Mouse (Mus musculus) intestine, embryonic 15.5 days (tissue): ENCODE data around the gene Grik3. TPM values are rescaled to one million over a fixed set of nuclear protein-coding genes. Genes with fewer than 3 reads are reported as not detected.

Experiments
- ATAC-seq: fragments of 200-750 bp; cut with Nextera tagmentation; 2 replicates; pipeline ENCODE4 v1.8.0; 2017; ENCODE audit warnings: moderate TSS enrichment, moderate library complexity
- H3K27ac ChIP-seq: fragments of 300-500 bp; sonication (generic); 2 replicates; pipeline ENCODE4 v1.5.1; 2015; ENCODE audit warnings: mild to moderate bottlenecking, inconsistent platforms
- H3K27me3 ChIP-seq: fragments of 300-500 bp; sonication (generic); replicated peaks from 2 replicates; pipeline ENCODE4 v1.6.1; 2015; ENCODE audit warnings: inconsistent platforms
- H3K36me3 ChIP-seq: fragments of 300-500 bp; sonication (generic); 2 replicates; pipeline ENCODE4 v1.6.1; 2015; ENCODE audit warnings: inconsistent platforms
- H3K4me1 ChIP-seq: fragments of 300-500 bp; sonication (generic); replicated peaks from 2 replicates; pipeline ENCODE4 v1.6.1; 2015; ENCODE audit warnings: inconsistent platforms
- H3K4me2 ChIP-seq: fragments of 300-500 bp; sonication (generic); replicated peaks from 2 replicates; pipeline ENCODE4 v1.6.1; 2015; ENCODE audit warnings: mild to moderate bottlenecking, inconsistent platforms
- H3K4me3 ChIP-seq: fragments of 300-500 bp; sonication (generic); replicated peaks from 2 replicates; pipeline ENCODE4 v1.5.1; 2015; ENCODE audit warnings: inconsistent platforms
- H3K9ac ChIP-seq: fragments of 300-500 bp; sonication (generic); 2 replicates; pipeline ENCODE4 v1.6.1; 2015; ENCODE audit warnings: inconsistent platforms
- H3K9me3 ChIP-seq: fragments of 300-500 bp; sonication (generic); 2 replicates; pipeline ENCODE4 v1.6.1; 2016; ENCODE audit warnings: inconsistent platforms
- WGBS: fragments of 180-500 bp; shearing (Covaris S2); methylation state at CpG from one replicate; pipeline ENCODE4 v1.1.7; 2015; 5-methylcytosine and 5-hydroxymethylcytosine counted together
- polyA plus RNA-seq: library from polyadenylated mRNA; unstranded; fragments of >200 nt; fragmentation: Nextera tagmentation; extraction: Ambion mirVana; gene quantifications from 2 replicates; pipeline ENCODE4 v1.2.1, GENCODE M21; 2015

Grik3 gene
- polyA plus RNA-seq, 1 experiment from 2014 or later = 0.43 TPM

- Histone ChIP-seq H3K36me3 (no peaks in the 10 kb centered on the region), H3K27ac (no peak overlapping the region)
These were observed 93.4 kb downstream of the Grik3 start for GRCm38 (mm10) chr4:125583935-125584334.

DNA sequence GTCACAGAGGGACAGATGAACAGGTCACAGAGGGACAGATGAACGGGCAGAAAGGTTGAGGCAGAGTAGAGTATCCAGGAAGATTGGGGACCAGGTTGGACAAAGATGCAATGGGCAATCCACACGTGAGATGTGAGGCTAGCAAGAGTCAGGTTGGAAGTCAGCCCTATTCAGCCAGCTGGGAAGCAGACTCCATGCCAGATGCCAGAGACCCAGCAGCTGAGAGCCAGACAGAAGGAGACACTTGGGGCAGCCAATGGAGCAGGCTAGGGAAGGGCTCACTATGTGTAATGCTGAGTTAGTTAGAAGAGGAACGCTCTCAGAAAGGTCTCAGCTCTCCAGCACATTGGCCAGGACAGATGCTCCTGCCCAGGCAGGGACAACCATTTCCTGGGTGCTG lies 94.2 kb downstream of the Grik3 start:
- 0 out of 2 replicates have a peak, but pooled peaks cover 5% of the 10 kb centered on the region for H3K4me1 ChIP-seq
- H3K27ac ChIP-seq = no peak overlapping the region
- 78% methylated on average over 3 of the region's 3 CpGs for WGBS
- H3K27me3 ChIP-seq = peaks cover 5% of the 10 kb centered on the region; the same call in 1 of the 2 replicates
- no peaks in the 10 kb centered on the region for H3K36me3 ChIP-seq
- ATAC-seq = no peak
- no peak overlapping the region for H3K4me2 ChIP-seq
- no peak overlapping the region for H3K9ac ChIP-seq
- H3K4me3 ChIP-seq = no peak overlapping the region
- no peaks in the 10 kb centered on the region for H3K9me3 ChIP-seq

More at GRCm38 (mm10) chr4:125583935-125584334, 93.4 kb downstream of the Grik3 start:
- 71% methylated on average over 4 of the region's 4 CpGs for WGBS
- 0 out of 2 replicates have a peak, but pooled peaks cover 5% of the 10 kb centered on the region for H3K4me1 ChIP-seq
- no peak overlapping the region for H3K4me2 ChIP-seq
- H3K9me3 ChIP-seq = no peaks in the 10 kb centered on the region
- no peak for ATAC-seq
- H3K9ac ChIP-seq = no peak overlapping the region
- H3K4me3 ChIP-seq = no peak overlapping the region
- H3K27me3 ChIP-seq = no peaks in the 10 kb centered on the region; the same call in 1 of the 2 replicates

- peaks cover 10% of the 10 kb centered on the region; the same call in 1 of the 2 replicates for H3K27me3 ChIP-seq
- WGBS = 15% methylated on average over 12 of the region's 12 CpGs
- H3K9me3 ChIP-seq = no peaks in the 10 kb centered on the region
- no peaks in the 10 kb centered on the region for H3K36me3 ChIP-seq
- H3K4me2 ChIP-seq = peak overlapping the region; percentile 45
- H3K4me1 ChIP-seq = 0 out of 2 replicates have a peak, but pooled peaks cover 5% of the 10 kb centered on the region
- no peak overlapping the region for H3K4me3 ChIP-seq
- ATAC-seq = no peak; the same call in 1 of the 2 replicates
- no peak overlapping the region for H3K9ac ChIP-seq
- no peak overlapping the region for H3K27ac ChIP-seq
These were observed 97.1 kb downstream of the Grik3 start for GRCm38 (mm10) chr4:125587577-125587976.

DNA sequence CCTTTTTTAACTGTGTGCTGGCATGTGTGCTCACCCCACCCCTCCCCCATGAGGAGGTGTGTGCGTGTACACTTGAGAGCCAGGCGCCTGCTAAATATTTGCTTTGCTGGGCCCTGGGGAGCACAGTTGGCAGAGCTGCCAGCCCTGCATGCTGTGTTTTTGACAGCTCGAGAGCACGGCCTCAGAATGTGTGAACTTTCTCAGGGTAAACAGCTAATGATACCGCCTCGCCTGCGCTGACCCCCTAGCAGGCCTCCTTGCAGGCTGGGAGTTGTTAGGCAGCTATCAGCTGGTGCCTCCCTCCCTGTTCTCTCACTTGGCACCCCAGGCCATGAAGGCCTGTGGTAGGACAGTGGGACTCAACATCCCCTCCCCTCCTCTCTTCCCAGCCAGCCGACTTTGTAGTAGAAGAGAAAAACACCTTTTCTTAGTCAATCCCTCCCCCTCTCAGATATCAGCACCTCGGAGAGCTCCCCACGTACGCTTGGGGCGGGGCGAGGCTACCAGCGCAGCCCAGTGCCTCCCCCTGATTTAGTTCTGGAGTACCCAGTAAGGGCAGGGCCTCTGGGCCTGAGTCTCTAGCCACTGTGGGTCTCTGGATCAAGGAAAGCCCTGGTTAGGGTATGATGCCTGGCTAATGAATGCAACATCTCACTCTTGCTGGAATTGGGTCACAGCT lies 99.9 kb downstream of the Grik3 start:
- Histone ChIP-seq H3K36me3 (no peaks in the 10 kb centered on the region), H3K27ac (no peak overlapping the region), H3K4me1 (0 out of 2 replicates have a peak, but pooled peaks cover 5% of the 10 kb centered on the region), H3K9me3 (no peaks in the 10 kb centered on the region), H3K27me3 (peaks cover 10% of the 10 kb centered on the region; the same call in 1 of the 2 replicates), H3K9ac (no peak overlapping the region), H3K4me2 (no peak overlapping the region), H3K4me3 (no peak overlapping the region)
- WGBS = 4% methylated on average over 14 of the region's 14 CpGs
- ATAC-seq = peak; percentile 53

- Histone ChIP-seq H3K36me3 (no peaks in the 10 kb centered on the region), H3K9ac (no peak overlapping the region), H3K9me3 (no peaks in the 10 kb centered on the region), H3K27ac (no peak overlapping the region), H3K4me1 (0 out of 2 replicates have a peak, but pooled peaks cover 2% of the 10 kb centered on the region), H3K4me2 (no peak overlapping the region), H3K4me3 (no peak overlapping the region), H3K27me3 (peaks cover 11% of the 10 kb centered on the region; the same call in 1 of the 2 replicates)
- no peak for ATAC-seq
- 21% methylated on average over 4 of the region's 4 CpGs for WGBS
These were observed 102.2 kb downstream of the Grik3 start for GRCm38 (mm10) chr4:125592663-125593062.

DNA sequence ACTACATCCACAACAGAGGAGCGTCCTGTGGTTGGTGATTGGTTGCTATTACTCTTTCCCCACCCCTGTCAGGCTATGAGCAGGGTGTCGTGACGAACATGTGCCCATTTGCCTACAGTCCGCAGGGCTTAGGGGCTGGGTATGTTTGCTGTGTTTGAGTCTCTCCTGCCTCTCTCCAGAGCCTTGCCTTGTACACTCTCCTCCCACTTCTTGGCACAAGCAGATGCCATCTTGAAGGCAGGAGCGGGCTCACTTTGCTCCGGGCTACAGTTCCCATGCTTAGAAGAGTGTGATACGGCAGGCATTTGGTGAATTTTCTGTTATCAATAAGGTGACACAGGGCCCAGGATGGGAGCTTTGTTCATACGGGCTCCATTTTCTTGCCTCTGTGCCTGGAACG lies 104.5 kb downstream of the Grik3 start:
- Histone ChIP-seq H3K9me3 (no peaks in the 10 kb centered on the region), H3K4me3 (no peak overlapping the region), H3K27ac (no peak overlapping the region), H3K4me1 (no peaks in the 10 kb centered on the region), H3K27me3 (0 out of 2 replicates have a peak, but pooled peaks cover 12% of the 10 kb centered on the region), H3K4me2 (no peak overlapping the region), H3K36me3 (no peaks in the 10 kb centered on the region), H3K9ac (no peak overlapping the region)
- WGBS = 75% methylated on average over 9 of the region's 9 CpGs
- ATAC-seq = no peak

GRCm38 (mm10) chr4:125598677-125599076 lies 108.2 kb downstream of the Grik3 start:
- 32% methylated on average over 10 of the region's 10 CpGs for WGBS

DNA sequence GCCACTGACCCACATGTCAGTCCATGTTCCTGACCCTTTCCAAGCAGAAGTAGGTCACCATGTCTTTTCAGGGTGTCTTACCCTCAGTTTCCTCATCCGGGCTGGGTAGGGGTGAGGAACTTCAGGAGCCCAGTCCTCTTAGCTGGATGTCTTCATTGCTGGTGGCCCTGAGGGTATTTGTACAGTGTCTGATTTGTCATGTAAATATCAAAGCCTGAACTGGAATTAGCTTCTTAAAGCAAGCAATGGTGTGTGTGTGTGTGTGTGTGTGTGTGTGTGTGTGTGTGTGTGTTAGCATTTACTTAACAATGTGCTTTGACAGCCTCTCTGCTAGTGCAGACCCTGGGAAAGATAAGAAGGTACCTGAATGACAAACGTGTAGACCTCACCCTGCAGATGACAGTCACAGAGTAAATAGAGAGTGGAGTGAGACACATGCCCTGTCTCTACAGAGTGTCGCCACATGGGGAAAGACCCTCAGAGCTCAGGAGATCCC lies 109.1 kb downstream of the Grik3 start:
- no peaks in the 10 kb centered on the region for H3K9me3 ChIP-seq
- no peaks in the 10 kb centered on the region for H3K4me1 ChIP-seq
- no peak overlapping the region for H3K9ac ChIP-seq
- H3K36me3 ChIP-seq = no peaks in the 10 kb centered on the region
- H3K4me3 ChIP-seq = no peak overlapping the region
- no peak for ATAC-seq
- no peak overlapping the region for H3K4me2 ChIP-seq
- H3K27me3 ChIP-seq = 0 out of 2 replicates have a peak, but pooled peaks cover 12% of the 10 kb centered on the region
- H3K27ac ChIP-seq = no peak overlapping the region
- WGBS = 54% methylated on average over 3 of the region's 3 CpGs

More at GRCm38 (mm10) chr4:125598677-125599076, 108.2 kb downstream of the Grik3 start:
- H3K4me3 ChIP-seq = no peak overlapping the region
- no peaks in the 10 kb centered on the region for H3K4me1 ChIP-seq
- H3K27me3 ChIP-seq = 0 out of 2 replicates have a peak, but pooled peaks cover 12% of the 10 kb centered on the region
- no peaks in the 10 kb centered on the region for H3K9me3 ChIP-seq
- H3K27ac ChIP-seq = no peak overlapping the region
- H3K9ac ChIP-seq = no peak overlapping the region
- no peaks in the 10 kb centered on the region for H3K36me3 ChIP-seq
- no peak overlapping the region for H3K4me2 ChIP-seq
- no peak for ATAC-seq

DNA sequence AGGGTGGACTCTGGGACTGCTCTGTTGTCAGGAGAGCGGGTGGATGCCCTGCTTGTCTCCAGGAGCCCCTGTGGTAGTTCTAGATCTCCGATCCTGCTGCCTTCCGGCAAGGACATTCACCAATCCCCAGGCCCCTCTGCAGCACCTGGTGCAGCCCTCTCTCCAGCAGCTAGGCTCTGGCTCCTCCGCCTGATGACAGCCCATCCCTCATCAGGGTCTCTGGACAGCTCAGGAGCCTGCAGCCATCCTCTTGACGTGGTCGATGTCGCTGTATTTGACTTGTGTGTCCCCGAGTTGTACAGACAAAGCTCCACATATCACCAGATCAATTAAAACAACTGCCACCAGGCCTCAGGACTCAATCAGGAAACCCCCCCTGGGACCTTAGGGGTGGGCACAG lies 110.1 kb downstream of the Grik3 start:
- H3K9me3 ChIP-seq = no peaks in the 10 kb centered on the region
- ATAC-seq = no peak
- H3K4me2 ChIP-seq = no peak overlapping the region
- no peak overlapping the region for H3K9ac ChIP-seq
- H3K27ac ChIP-seq = no peak overlapping the region
- no peaks in the 10 kb centered on the region for H3K4me1 ChIP-seq
- H3K4me3 ChIP-seq = no peak overlapping the region
- no peaks in the 10 kb centered on the region for H3K36me3 ChIP-seq
- WGBS = 70% methylated on average over 8 of the region's 8 CpGs
- 0 out of 2 replicates have a peak, but pooled peaks cover 12% of the 10 kb centered on the region for H3K27me3 ChIP-seq

DNA sequence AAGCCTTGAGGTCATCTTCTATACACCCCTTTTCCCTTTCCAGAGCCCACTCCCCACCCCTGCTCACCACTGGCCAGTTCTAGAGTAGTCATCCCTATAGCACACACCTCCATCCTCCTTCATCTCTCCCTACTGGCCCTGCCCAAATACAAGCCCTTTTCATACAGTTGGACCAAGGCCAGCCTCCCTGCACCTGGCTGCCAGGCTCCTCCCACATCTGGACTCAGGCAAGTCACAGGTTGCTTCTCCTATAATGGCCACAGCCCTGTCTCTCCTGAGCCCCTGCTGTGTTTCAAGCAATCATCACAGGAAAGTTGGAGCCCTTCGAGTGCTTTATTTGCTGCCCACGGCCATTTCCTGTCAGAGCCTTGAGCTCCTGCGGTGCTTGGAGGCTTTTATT lies 110.8 kb downstream of the Grik3 start:
- no peak for ATAC-seq
- 35% methylated on average over 3 of the region's 3 CpGs for WGBS
- no peak overlapping the region for H3K4me2 ChIP-seq
- H3K4me1 ChIP-seq = no peaks in the 10 kb centered on the region
- no peak overlapping the region for H3K9ac ChIP-seq
- H3K36me3 ChIP-seq = no peaks in the 10 kb centered on the region
- H3K27ac ChIP-seq = no peak overlapping the region
- H3K4me3 ChIP-seq = no peak overlapping the region
- 0 out of 2 replicates have a peak, but pooled peaks cover 12% of the 10 kb centered on the region for H3K27me3 ChIP-seq
- no peaks in the 10 kb centered on the region for H3K9me3 ChIP-seq

GRCm38 (mm10) chr4:125604494-125604893 lies 114.0 kb downstream of the Grik3 start:
- ATAC-seq = no peak
- no peak overlapping the region for H3K27ac ChIP-seq
- H3K9me3 ChIP-seq = no peaks in the 10 kb centered on the region
- H3K4me2 ChIP-seq = no peak overlapping the region
- 0 out of 2 replicates have a peak, but pooled peaks cover 3% of the 10 kb centered on the region for H3K27me3 ChIP-seq
- H3K4me1 ChIP-seq = no peaks in the 10 kb centered on the region
- no peak overlapping the region for H3K9ac ChIP-seq
- no peak overlapping the region for H3K4me3 ChIP-seq
- WGBS = 64% methylated on average over 7 of the region's 7 CpGs
- H3K36me3 ChIP-seq = no peaks in the 10 kb centered on the region

DNA sequence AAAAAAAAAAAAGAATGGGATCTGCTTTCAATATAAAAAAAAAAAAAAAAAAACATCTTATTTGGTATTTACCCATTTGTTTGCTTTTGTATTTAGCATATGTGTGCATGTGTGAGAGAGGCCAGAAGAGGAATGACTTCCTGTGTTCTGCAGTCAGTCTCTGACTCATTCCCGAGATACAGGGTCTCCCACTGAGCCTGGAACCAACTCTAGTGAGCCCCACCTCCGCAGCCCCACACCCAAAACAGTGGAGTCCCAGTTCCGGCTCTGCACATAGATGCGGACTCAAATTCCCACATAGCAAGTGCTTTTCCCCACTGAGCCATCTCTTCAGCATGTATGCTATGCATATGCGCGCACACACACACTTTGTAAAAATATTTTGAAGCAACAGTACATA lies 115.6 kb downstream of the Grik3 start:
- H3K9ac ChIP-seq = no peak overlapping the region
- ATAC-seq = no peak
- no peaks in the 10 kb centered on the region for H3K36me3 ChIP-seq
- H3K4me2 ChIP-seq = no peak overlapping the region
- 0 out of 2 replicates have a peak, but pooled peaks cover 3% of the 10 kb centered on the region for H3K27me3 ChIP-seq
- no peak overlapping the region for H3K27ac ChIP-seq
- WGBS = 76% methylated on average over 6 of the region's 6 CpGs
- H3K4me3 ChIP-seq = no peak overlapping the region
- H3K9me3 ChIP-seq = no peaks in the 10 kb centered on the region
- H3K4me1 ChIP-seq = no peaks in the 10 kb centered on the region
